Mouse (Mus musculus) neural tube, embryonic 14.5 days (tissue): ENCODE results near the gene Ganc. TPM values are rescaled to one million over a fixed set of nuclear protein-coding genes. Genes with fewer than 3 reads are reported as not detected.

ENCODE experiments used
- ATAC-seq: fragments of 200-750 bp; cut with Nextera tagmentation; 2 replicates; pipeline ENCODE4 v1.8.0; 2017; ENCODE audit warnings: low read depth, mild to moderate bottlenecking, moderate TSS enrichment, moderate library complexity
- H3K27ac ChIP-seq: fragments of 300-500 bp; sonication (generic); 2 replicates; pipeline ENCODE4 v1.5.1; 2014; ENCODE audit warnings: low read depth, mild to moderate bottlenecking, control low read depth, low read length, moderate library complexity, mixed read lengths
- H3K27me3 ChIP-seq: fragments of 300-500 bp; sonication (generic); 2 replicates; pipeline ENCODE4 v1.6.1; 2014; ENCODE audit warnings: low read length; ENCODE audit not compliant: control insufficient read depth, insufficient read depth
- H3K36me3 ChIP-seq: fragments of 300-500 bp; sonication (generic); 2 replicates; pipeline ENCODE4 v1.6.1; 2014; ENCODE audit warnings: low read length, mixed read lengths; ENCODE audit not compliant: control insufficient read depth, insufficient read depth
- H3K4me1 ChIP-seq: fragments of 300-500 bp; sonication (generic); 2 replicates; pipeline ENCODE4 v1.6.1; 2014; ENCODE audit warnings: low read length; ENCODE audit not compliant: control insufficient read depth, insufficient read depth
- H3K4me2 ChIP-seq: fragments of 300-500 bp; sonication (generic); 2 replicates; pipeline ENCODE4 v1.6.1; 2014; ENCODE audit warnings: mild to moderate bottlenecking, low read depth, low read length, control low read depth
- H3K4me3 ChIP-seq: fragments of 300-500 bp; sonication (generic); 2 replicates; pipeline ENCODE4 v1.5.1; 2014; ENCODE audit warnings: low read depth, low read length, control low read depth, mixed read lengths
- H3K9ac ChIP-seq: fragments of 300-500 bp; sonication (generic); replicated peaks from 2 replicates; pipeline ENCODE4 v1.6.1; 2014; ENCODE audit warnings: low read depth, mild to moderate bottlenecking, control low read depth, low read length, mixed read lengths
- H3K9me3 ChIP-seq: fragments of 300-500 bp; sonication (generic); 2 replicates; pipeline ENCODE4 v1.6.1; 2016; ENCODE audit warnings: low read length; ENCODE audit not compliant: control insufficient read depth
- WGBS: fragments of 180-500 bp; shearing (Covaris S2); extraction: QIAGEN DNeasy Blood & Tissue Kit; methylation state at CpG from one replicate; pipeline ENCODE4 v1.1.7; 2014; 5-methylcytosine and 5-hydroxymethylcytosine counted together
- polyA plus RNA-seq: library from polyadenylated mRNA; unstranded; fragments of >200 nt; fragmentation: Nextera tagmentation; extraction: Ambion mirVana; gene quantifications from 2 replicates; pipeline ENCODE4 v1.2.1, GENCODE M21; 2014

The Ganc gene
- polyA plus RNA-seq, 1 experiment from 2014 or later = 10.7 TPM

- H3K4me3 ChIP-seq = no peak overlapping the region
- WGBS = 69% methylated on average over 13 of the region's 13 CpGs
- H3K9ac ChIP-seq = no peak overlapping the region
- H3K4me2 ChIP-seq = no peak overlapping the region
- H3K4me1 ChIP-seq = no peaks in the 10 kb centered on the region
- H3K27ac ChIP-seq = no peak overlapping the region
- H3K36me3 ChIP-seq = 0 out of 2 replicates have a peak, but pooled peaks cover 4% of the 10 kb centered on the region
- no peaks in the 10 kb centered on the region for H3K9me3 ChIP-seq
- H3K27me3 ChIP-seq = no peaks in the 10 kb centered on the region
- ATAC-seq = no peak
Measured at GRCm38 (mm10) chr2:120501931-120502604, 98.4 kb downstream of the Ganc start.

GRCm38 (mm10) chr2:120502605-120502990, 98.9 kb downstream of the Ganc start:
- H3K36me3 ChIP-seq = 0 out of 2 replicates have a peak, but pooled peaks cover 4% of the 10 kb centered on the region
- H3K27ac ChIP-seq = no peak overlapping the region
- no peak overlapping the region for H3K9ac ChIP-seq
- H3K9me3 ChIP-seq = no peaks in the 10 kb centered on the region
- H3K4me1 ChIP-seq = no peaks in the 10 kb centered on the region
- WGBS = 79% methylated on average over 3 of the region's 3 CpGs
- no peak for ATAC-seq
- no peaks in the 10 kb centered on the region for H3K27me3 ChIP-seq
- H3K4me2 ChIP-seq = no peak overlapping the region
- no peak overlapping the region for H3K4me3 ChIP-seq

- H3K36me3 ChIP-seq = 0 out of 2 replicates have a peak, but pooled peaks cover 4% of the 10 kb centered on the region
- H3K4me2 ChIP-seq = no peak overlapping the region
- H3K9ac ChIP-seq = no peak overlapping the region
- no peak for ATAC-seq
- H3K4me1 ChIP-seq = no peaks in the 10 kb centered on the region
- H3K27me3 ChIP-seq = no peaks in the 10 kb centered on the region
- H3K4me3 ChIP-seq = no peak overlapping the region
- 92% methylated on average over 6 of the region's 6 CpGs for WGBS
- no peak overlapping the region for H3K27ac ChIP-seq
- H3K9me3 ChIP-seq = no peaks in the 10 kb centered on the region
Measured at GRCm38 (mm10) chr2:120503094-120503493, 99.4 kb downstream of the Ganc start.

- no peaks in the 10 kb centered on the region for H3K27me3 ChIP-seq
- H3K27ac ChIP-seq = no peak overlapping the region
- 81% methylated on average over 5 of the region's 5 CpGs for WGBS
- no peak overlapping the region for H3K9ac ChIP-seq
- peaks cover 8% of the 10 kb centered on the region for H3K36me3 ChIP-seq
- no peaks in the 10 kb centered on the region for H3K4me1 ChIP-seq
- H3K4me2 ChIP-seq = no peak overlapping the region
- H3K9me3 ChIP-seq = no peaks in the 10 kb centered on the region
- no peak overlapping the region for H3K4me3 ChIP-seq
- no peak for ATAC-seq
Measured at GRCm38 (mm10) chr2:120503992-120504391, 100.3 kb downstream of the Ganc start.

Other genes with a start within 250 kb of the Ganc start
- gene Ehd4, start 249.3 kb upstream of the Ganc start, polyA plus RNA-seq = 8.2 and 10.1 TPM in 2 replicates
- gene Pla2g4e, start 158.6 kb upstream of the Ganc start, polyA plus RNA-seq = 4.9 and 7.2 TPM in 2 replicates
- gene Pla2g4d, start 114.7 kb upstream of the Ganc start, polyA plus RNA-seq = not detected in 2 replicates
- gene Pla2g4f, start 89.7 kb upstream of the Ganc start, polyA plus RNA-seq = not detected in 2 replicates
- gene Vps39, start 50.8 kb upstream of the Ganc start, polyA plus RNA-seq = 46.2 and 55.4 TPM in 2 replicates
- 8.1 and 14.3 TPM in 2 replicates for gene Tmem87a, start 217 bp downstream of the Ganc start, polyA plus RNA-seq
- gene Capn3, start 52.1 kb downstream of the Ganc start, polyA plus RNA-seq = 0.59 and 1.2 TPM in 2 replicates
- 44.2 and 54.5 TPM in 2 replicates for gene Zfp106, start 159.9 kb downstream of the Ganc start, polyA plus RNA-seq
- 19.3 and 19.8 TPM in 2 replicates for gene Snap23, start 163.8 kb downstream of the Ganc start, polyA plus RNA-seq
- gene Haus2, start 205.5 kb downstream of the Ganc start, polyA plus RNA-seq = 29.8 and 30.6 TPM in 2 replicates
- 29.6 and 32.5 TPM in 2 replicates for gene Lrrc57, start 205.6 kb downstream of the Ganc start, polyA plus RNA-seq
- gene Stard9, start 225.2 kb downstream of the Ganc start, polyA plus RNA-seq = 7.9 and 8.3 TPM in 2 replicates